Mouse (Mus musculus) midbrain, embryonic 16.5 days (tissue): ENCODE data around the gene Spint5. TPM values are rescaled to one million over a fixed set of nuclear protein-coding genes. Genes with fewer than 3 reads are reported as not detected.

ENCODE experiments used
- ATAC-seq: fragments of 200-750 bp; cut with Nextera tagmentation; 2 replicates; pipeline ENCODE4 v1.8.0; 2017; ENCODE audit warnings: moderate TSS enrichment
- H3K27ac ChIP-seq: fragments of 300-500 bp; sonication (generic); 2 replicates; pipeline ENCODE4 v1.5.1; 2014; ENCODE audit warnings: mild to moderate bottlenecking, low read length, mixed read lengths
- H3K27me3 ChIP-seq: fragments of 300-500 bp; sonication (generic); 2 replicates; pipeline ENCODE4 v1.6.1; 2014; ENCODE audit warnings: low read depth, low read length, mixed read lengths; ENCODE audit not compliant: control insufficient read depth, insufficient read depth
- H3K36me3 ChIP-seq: fragments of 300-500 bp; sonication (generic); 2 replicates; pipeline ENCODE4 v1.6.1; 2014; ENCODE audit warnings: mild to moderate bottlenecking, low read length, moderate library complexity, mixed read lengths; ENCODE audit not compliant: control insufficient read depth, insufficient read depth
- H3K4me1 ChIP-seq: fragments of 300-500 bp; sonication (generic); 2 replicates; pipeline ENCODE4 v1.6.1; 2014; ENCODE audit warnings: mild to moderate bottlenecking, low read length, mixed read lengths; ENCODE audit not compliant: control insufficient read depth, insufficient read depth
- H3K4me2 ChIP-seq: fragments of 300-500 bp; sonication (generic); 2 replicates; pipeline ENCODE4 v1.6.1; 2014; ENCODE audit warnings: mild to moderate bottlenecking, low read length, mixed read lengths
- H3K4me3 ChIP-seq: fragments of 300-500 bp; sonication (generic); 2 replicates; pipeline ENCODE4 v1.5.1; 2014; ENCODE audit warnings: low read depth, mild to moderate bottlenecking, low read length, moderate library complexity, mixed read lengths
- H3K9ac ChIP-seq: fragments of 300-500 bp; sonication (generic); 2 replicates; pipeline ENCODE4 v1.6.1; 2014; ENCODE audit warnings: low read depth, low read length, mixed read lengths
- H3K9me3 ChIP-seq: fragments of 300-500 bp; sonication (generic); replicated peaks from 2 replicates; pipeline ENCODE4 v1.6.1; 2014; ENCODE audit warnings: mild to moderate bottlenecking, low read length, mixed read lengths; ENCODE audit not compliant: control insufficient read depth, poor library complexity, severe bottlenecking
- WGBS: fragments of 180-500 bp; shearing (Covaris S2); extraction: QIAGEN DNeasy Blood & Tissue Kit; methylation state at CpG from one replicate; pipeline ENCODE4 v1.1.7; 2014; 5-methylcytosine and 5-hydroxymethylcytosine counted together
- polyA plus RNA-seq: library from polyadenylated mRNA; unstranded; fragments of >200 nt; fragmentation: Nextera tagmentation; extraction: Ambion mirVana; gene quantifications from 2 replicates; pipeline ENCODE4 v1.2.1, GENCODE M21; 2015

The Spint5 gene
- not detected in 2 replicates for polyA plus RNA-seq

DNA sequence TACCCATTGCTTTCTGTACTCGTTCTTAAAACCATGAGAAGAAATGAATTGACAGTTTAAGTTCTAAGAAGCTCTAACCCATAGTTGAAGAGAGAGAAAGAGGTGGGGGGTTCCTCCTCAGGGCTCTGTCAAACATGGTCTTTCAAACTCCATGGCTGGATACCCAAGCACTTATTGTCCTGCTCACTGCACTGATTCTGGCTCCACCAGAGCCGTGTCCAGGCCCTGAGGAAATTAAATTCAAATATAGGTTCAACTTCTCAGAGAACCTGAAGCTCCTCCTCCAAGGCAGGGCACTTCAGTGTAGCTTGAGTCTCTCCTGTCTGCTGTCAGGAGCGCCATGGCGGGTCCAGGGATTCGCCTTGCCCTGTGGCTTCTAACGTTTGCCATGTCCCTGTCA lies at the start of gene Spint5:
Gene Spint5, plus strand, starts transcription at position 301 of the 400 bp plus-strand sequence.
- no peak within 1 kb of the TSS for H3K9ac ChIP-seq
- H3K27me3 ChIP-seq: no peaks in the 10 kb centered on the region
- no peak within 1 kb of the TSS for H3K4me3 ChIP-seq
- H3K9me3 ChIP-seq: no peaks in the 10 kb centered on the region
- no peak for ATAC-seq
- WGBS: 84% methylated on average over 6 of the region's 6 CpGs
- no peaks in the 10 kb centered on the region for H3K36me3 ChIP-seq
- H3K4me1 ChIP-seq: no peaks in the 10 kb centered on the region
- H3K27ac ChIP-seq: no peak within 1 kb of the TSS
- H3K4me2 ChIP-seq: no peak within 1 kb of the TSS

DNA sequence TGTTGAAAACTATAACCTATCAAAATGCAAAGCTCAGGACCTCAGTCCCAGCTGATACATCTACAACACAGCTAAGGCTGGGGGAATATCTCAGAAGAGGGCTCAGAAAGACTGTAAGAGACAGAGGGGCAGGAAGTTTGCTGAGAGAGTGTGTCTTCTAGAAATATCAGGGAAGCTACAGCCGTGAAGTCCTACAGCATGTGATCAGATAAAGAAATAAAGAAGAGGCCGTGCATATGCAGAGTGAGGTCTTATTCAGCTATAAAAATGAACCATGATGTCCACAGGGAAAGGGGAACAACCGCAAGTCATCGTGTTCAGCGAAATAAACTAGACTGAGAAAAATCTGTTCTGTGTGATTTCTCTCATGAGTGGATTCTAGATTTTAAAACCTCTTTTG lies 44.8 kb upstream of the Spint5 start:
- Histone ChIP-seq H3K27ac (no peak overlapping the region), H3K9ac (no peak overlapping the region), H3K36me3 (no peaks in the 10 kb centered on the region), H3K9me3 (no peaks in the 10 kb centered on the region), H3K4me3 (no peak overlapping the region), H3K27me3 (no peaks in the 10 kb centered on the region), H3K4me1 (no peaks in the 10 kb centered on the region), H3K4me2 (no peak overlapping the region)
- 93% methylated on average over 5 of the region's 5 CpGs for WGBS
- ATAC-seq: no peak

DNA sequence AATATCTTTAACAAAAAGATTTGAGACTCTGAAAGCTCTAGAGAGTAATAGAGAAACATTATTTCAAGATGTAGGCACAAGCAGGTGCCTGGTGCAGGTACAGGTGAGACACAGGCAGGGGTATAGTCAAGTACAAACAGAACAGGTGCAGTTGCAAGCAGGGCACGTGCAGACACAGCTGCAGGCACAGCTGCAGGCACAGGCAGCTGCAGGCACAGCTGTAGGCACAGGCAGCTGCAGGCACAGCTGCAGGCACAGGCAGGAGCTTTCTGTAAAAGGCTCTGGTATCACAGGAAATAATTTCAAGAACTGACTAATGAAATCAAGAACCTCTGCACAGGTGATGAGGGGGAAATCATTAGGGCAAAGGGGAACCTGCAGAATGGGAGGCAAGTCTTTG lies 44.2 kb upstream of the Spint5 start:
- Histone ChIP-seq H3K9me3 (no peaks in the 10 kb centered on the region), H3K27me3 (no peaks in the 10 kb centered on the region), H3K4me1 (no peaks in the 10 kb centered on the region), H3K9ac (no peak overlapping the region), H3K36me3 (no peaks in the 10 kb centered on the region), H3K27ac (no peak overlapping the region), H3K4me2 (no peak overlapping the region), H3K4me3 (no peak overlapping the region)
- no peak for ATAC-seq
- WGBS: 35% methylated on average over 1 of the region's 1 CpGs

DNA sequence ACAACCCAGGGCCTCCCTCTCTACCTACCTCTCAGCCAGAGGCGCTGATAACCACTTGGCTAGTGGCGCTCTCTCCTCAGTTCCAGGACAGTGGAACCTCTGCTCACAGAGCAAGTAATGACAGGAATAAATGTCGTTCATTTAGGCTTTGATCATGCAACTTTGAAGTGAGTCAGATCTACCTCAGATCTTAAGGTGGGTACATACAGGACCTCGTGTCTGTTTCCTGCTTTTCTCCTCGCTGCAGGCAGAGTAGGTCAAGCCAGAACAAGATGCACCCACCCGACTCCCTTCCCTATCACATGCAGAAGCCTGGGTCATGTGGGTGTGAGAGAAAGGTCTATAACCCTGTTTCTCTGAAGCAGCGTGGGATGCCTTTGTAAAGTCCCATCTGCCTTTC lies 41.1 kb upstream of the Spint5 start, which contains the start of gene Wfdc11:
Gene Wfdc11, minus strand, starts transcription at position 101 of the 400 bp plus-strand sequence.
- Histone ChIP-seq H3K4me1 (peaks cover 6% of the 10 kb centered on the region; the same call in 1 of the 2 replicates), H3K4me2 (no peak within 1 kb of the TSS), H3K4me3 (no peak within 1 kb of the TSS), H3K27me3 (no peaks in the 10 kb centered on the region), H3K9me3 (no peaks in the 10 kb centered on the region), H3K36me3 (no peaks in the 10 kb centered on the region), H3K27ac (no peak within 1 kb of the TSS), H3K9ac (no peak within 1 kb of the TSS)
- 76% methylated on average over 7 of the region's 7 CpGs for WGBS
- ATAC-seq: no peak

DNA sequence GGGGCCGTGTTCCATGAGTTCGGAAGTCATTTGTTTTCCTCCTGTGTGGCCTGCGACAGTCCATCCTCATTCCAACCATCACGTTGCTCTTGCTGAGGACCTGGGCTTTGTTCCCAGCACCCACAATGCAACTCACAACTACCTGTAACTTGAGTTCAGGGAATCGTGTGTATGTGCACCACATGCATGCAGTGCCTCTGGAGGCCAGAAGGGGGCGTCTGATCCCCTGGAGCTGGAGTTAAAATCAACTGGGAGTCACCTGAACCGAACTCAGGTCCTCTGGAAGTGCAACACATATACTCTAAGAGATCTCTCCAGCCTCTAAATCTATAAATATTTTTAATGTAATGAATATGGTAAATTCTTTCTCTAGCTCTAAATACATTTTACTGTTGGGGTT lies 39.0 kb upstream of the Spint5 start:
- WGBS: 73% methylated on average over 7 of the region's 7 CpGs

DNA sequence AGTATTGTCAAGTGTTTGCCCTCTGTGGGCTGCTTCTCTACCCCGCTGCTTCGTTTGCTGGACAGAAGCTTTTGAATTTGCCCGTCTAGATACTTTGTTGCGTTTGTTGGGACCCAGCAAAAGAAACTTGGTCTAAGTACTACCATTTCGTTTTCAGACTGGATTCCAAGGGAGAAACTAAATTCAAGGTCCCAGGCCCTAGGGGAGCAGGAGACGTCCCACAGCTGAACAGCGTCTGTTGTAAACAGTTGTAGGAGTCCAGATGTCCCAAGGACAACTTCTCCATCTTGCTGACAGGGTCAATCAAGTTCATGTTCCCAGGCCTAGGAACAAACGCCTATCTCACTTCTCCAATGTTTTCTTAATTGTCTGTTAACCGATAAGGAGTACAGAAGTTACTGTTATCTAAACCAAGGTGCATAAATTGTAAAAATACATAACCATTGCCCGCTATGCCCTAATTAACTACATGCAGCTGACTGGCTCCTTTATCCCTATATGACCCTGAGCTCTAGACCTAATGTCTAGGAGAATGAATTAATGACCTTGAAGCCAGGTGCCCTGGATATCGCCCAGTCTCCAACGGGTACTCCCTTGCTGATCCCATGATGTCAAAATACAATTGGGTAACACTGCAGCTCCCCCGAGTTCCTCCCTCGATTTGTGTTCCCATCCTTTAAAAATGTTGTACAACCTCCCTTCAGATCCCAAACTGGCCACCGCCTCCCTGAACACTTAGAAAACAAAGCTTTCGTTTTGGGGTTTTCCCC lies 38.0 kb upstream of the Spint5 start:
- Histone ChIP-seq H3K9me3 (no peaks in the 10 kb centered on the region), H3K27ac (no peak overlapping the region), H3K27me3 (no peaks in the 10 kb centered on the region), H3K36me3 (no peaks in the 10 kb centered on the region), H3K4me1 (peaks cover 6% of the 10 kb centered on the region; the same call in 1 of the 2 replicates), H3K9ac (no peak overlapping the region), H3K4me2 (no peak overlapping the region), H3K4me3 (no peak overlapping the region)
- ATAC-seq: no peak
- WGBS: 90% methylated on average over 16 of the region's 16 CpGs

More for the DNA sequence above, 39.0 kb upstream of the Spint5 start:
- H3K9me3 ChIP-seq: no peaks in the 10 kb centered on the region
- ATAC-seq: no peak
- H3K36me3 ChIP-seq: no peaks in the 10 kb centered on the region
- no peak overlapping the region for H3K4me2 ChIP-seq
- H3K9ac ChIP-seq: no peak overlapping the region
- H3K27me3 ChIP-seq: no peaks in the 10 kb centered on the region
- H3K27ac ChIP-seq: no peak overlapping the region
- H3K4me1 ChIP-seq: peaks cover 6% of the 10 kb centered on the region; the same call in 1 of the 2 replicates
- no peak overlapping the region for H3K4me3 ChIP-seq

DNA sequence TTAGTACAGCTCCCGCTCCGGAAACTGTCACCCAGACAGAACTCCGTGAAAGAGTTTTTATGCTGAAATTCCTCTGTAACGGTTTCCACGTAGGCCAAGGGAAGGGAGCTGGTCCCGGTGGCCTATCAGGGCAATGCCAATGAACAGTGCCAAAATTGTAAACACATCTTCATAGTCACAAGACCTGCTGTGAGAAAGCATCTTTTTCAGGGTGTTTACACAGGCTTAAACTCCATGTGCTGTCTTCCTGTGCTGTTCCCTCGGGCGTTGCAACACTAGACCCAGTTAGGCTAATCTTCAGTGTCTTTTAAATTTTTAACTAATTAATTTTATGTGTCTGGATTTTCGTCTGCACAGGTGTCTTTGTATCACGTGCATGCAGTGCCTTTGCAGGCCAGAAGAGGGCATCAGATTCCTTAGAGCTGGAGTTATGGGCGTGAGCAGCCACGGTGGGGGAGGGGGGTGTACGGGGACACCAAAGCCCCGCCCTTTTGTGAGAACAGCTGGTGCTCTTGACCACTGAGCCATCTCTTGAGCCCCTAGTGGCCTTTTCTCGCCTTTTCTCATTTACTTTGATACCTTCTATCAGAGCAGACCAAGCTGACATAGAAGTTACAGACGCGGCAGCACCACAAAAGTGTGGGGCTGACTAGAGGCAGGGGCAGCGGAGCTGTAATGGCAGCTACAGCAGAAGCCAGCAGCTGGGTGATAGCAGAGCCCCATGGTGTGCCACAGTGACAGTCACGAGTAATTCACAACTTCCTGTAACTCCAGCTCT lies 36.1 kb upstream of the Spint5 start:
- ATAC-seq: peak; percentile 78
- Histone ChIP-seq H3K4me2 (peak overlapping the region; percentile 44), H3K4me3 (peak overlapping the region; percentile 25), H3K36me3 (no peaks in the 10 kb centered on the region), H3K9ac (no peak overlapping the region), H3K27me3 (no peaks in the 10 kb centered on the region), H3K4me1 (peaks cover 6% of the 10 kb centered on the region; the same call in 1 of the 2 replicates), H3K27ac (no peak overlapping the region), H3K9me3 (no peaks in the 10 kb centered on the region)
- whole genome bisulfite sequencing: 23% methylated on average over 19 of the region's 19 CpGs

DNA sequence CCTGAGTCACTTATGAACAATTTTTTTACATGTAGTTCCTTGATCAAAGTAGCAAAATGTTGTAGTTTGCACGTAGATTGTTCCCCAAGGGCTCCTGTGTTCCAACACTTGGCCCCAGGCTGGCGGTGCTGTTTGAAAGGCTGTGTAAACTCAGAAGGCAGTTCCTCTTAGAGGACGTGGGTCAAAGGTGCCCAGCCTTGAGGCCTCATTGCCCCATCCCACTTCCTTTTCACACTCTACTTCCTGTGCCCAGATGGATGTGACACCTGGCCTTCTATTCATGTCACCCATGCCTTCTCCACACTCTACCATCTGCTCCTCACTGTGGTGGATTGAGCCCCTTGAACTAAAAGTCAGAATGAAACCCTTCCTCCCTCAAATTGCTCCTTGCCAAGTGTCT lies 35.2 kb upstream of the Spint5 start:
- no peak for ATAC-seq

DNA sequence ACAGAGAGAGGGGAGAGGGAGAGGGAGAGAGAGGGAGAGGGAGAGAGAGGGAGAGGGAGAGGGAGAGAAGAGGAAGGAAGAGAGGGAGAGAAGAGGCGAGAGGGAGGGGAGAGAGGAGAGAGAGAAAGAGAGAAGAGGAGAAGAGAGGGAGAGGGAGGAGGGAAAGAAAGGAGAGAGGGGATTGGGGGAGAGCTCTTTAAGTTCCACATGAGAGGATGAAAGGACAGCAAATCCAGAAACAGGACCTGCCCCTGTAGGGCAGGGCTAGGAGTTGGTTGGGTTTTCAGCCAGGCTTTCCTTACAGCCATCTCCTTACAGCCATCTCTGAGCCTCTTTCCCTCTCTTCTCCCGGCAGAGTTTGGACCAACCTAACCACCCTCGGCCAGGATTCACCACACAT lies 30.3 kb upstream of the Spint5 start, which contains the start of gene Wfdc13:
Gene Wfdc13, plus strand, starts transcription at position 301 of the 400 bp plus-strand sequence.
- Histone ChIP-seq H3K27me3 (no peaks in the 10 kb centered on the region), H3K9ac (no peak within 1 kb of the TSS), H3K9me3 (no peaks in the 10 kb centered on the region)

More for the DNA sequence above, 35.2 kb upstream of the Spint5 start:
- peaks cover 6% of the 10 kb centered on the region; the same call in 1 of the 2 replicates for H3K4me1 ChIP-seq
- H3K9ac ChIP-seq: no peak overlapping the region
- 69% methylated on average over 3 of the region's 3 CpGs for WGBS
- no peaks in the 10 kb centered on the region for H3K9me3 ChIP-seq
- H3K27ac ChIP-seq: no peak overlapping the region
- H3K4me2 ChIP-seq: no peak overlapping the region
- H3K27me3 ChIP-seq: no peaks in the 10 kb centered on the region
- no peaks in the 10 kb centered on the region for H3K36me3 ChIP-seq
- H3K4me3 ChIP-seq: no peak overlapping the region

More for the DNA sequence above, 30.3 kb upstream of the Spint5 start, which contains the start of gene Wfdc13:
- Histone ChIP-seq H3K36me3 (no peaks in the 10 kb centered on the region), H3K4me3 (no peak within 1 kb of the TSS), H3K27ac (no peak within 1 kb of the TSS), H3K4me1 (no peaks in the 10 kb centered on the region), H3K4me2 (no peak within 1 kb of the TSS)
- ATAC-seq: no peak
- 70% methylated on average over 3 of the region's 3 CpGs for WGBS
